Mouse (Mus musculus): ENCODE measurements at regions not wholly inside any gene's neighbourhood (a gene's known extent, or its start where the extent isn't known, plus 50 kb on each side); places are given as distances from the start of the nearest gene placed in this dataset.

- DNase-seq (ENCODE audit: low read depth): no peak
Observed at GRCm38 (mm10) chr9:61706263-61706755, 208.0 kb downstream of the Rplp1 start.

- no peak for DNase-seq (ENCODE audit: low read depth)
Observed at GRCm38 (mm10) chr9:61705586-61706233, 208.6 kb downstream of the Rplp1 start.

- DNase-seq (ENCODE audit: low read depth): no peak
Observed at GRCm38 (mm10) chr9:61703301-61703700, 211.0 kb downstream of the Rplp1 start.

DNA sequence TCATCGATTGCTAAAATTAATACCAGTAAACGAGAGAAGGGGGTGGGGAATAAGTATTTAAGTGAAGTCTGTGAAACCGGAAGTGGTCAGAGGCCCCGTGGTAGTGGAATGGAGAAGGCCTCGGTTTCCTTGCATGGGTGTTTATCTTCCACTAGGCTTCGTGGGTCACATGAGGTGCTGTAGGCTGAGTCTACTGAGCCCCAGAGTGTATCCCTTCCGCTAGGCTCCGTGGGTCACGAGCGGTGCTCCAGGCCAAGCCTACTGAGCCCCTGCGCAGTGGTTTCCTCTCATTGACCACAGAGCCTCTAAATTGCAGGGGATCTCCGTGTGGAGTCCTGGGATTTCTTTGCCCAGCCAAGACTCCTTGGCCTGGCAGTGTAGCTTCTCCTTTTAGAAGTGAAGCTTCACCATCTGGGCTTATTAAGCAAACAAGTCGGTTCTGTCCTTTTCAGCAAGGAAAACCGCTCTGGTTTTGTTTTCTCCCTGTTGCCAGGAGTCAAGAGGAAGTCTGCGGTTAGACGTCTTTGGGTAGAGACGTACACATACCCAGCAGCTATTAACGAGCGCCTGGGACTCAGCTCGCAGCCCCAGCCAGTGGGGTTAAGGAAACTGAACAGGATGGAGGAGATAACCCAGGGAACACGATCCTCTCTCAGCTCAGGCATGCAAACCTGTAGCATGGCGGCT is 211.9 kb downstream of the Rplp1 start:
- DNase-seq (ENCODE audit: low read depth): no peak

DNA sequence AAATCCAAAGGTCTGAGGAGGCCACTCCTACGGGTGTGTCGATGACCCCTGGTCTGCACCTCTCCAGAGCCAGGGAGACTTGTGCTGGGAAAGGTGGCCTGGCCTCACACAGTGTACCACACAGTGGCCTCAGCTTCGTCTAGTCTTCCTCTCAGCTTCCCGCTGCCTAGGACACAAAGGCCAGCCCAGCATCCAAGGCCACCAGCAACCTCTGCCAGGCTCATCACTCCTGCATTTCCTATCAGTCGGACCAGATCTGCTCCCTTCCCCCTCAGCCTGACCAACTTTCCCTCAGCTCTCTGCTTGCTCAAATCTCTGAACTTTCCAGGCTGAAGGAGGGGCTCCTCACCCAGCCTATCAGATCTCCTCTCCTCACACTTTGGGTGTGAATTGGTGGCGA is 213.8 kb downstream of the Rplp1 start:
- DNase-seq (ENCODE audit: low read depth): no peak

DNA sequence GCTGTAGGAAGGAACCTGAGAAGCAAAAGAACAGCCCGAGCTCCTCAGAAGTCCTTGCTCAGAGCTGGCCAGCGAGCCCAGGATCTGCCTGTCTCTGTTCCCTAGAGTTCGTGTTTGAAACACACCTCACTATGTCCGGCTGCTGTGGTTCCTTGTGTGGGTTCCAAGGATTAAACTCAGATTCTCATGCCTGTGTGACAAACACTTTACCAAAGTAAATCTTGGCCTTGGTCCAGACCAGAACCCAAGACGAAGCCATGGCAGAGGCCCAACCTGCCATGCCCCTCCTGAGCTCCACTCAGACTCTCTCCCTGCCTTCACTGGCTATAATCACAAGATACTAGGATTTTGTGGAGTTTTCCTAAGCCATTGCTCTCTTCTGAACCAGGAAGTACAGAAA is 214.7 kb downstream of the Rplp1 start:
- DNase-seq (ENCODE audit: low read depth): no peak

DNA sequence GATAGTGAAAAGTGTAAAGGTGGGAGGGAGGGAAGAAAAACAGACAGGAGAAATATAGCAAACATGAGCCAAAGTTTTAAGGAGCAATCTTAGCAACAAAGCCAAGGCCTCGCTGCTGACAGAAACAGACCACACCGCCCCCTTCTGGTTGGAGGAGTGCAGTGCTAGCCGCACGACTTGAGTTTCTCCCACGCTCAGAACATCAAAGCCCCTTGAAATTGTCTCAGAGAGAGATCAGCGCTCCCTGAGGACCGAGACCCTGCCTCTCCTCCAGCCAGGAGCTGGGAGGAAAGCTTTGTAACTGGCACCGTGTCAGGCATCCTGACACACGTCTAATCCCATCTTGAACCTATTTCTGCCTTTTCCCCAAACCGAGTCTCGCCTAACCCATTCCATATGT is 216.4 kb downstream of the Rplp1 start:
- peak; percentile 11 for DNase-seq (ENCODE audit: low read depth)

DNA sequence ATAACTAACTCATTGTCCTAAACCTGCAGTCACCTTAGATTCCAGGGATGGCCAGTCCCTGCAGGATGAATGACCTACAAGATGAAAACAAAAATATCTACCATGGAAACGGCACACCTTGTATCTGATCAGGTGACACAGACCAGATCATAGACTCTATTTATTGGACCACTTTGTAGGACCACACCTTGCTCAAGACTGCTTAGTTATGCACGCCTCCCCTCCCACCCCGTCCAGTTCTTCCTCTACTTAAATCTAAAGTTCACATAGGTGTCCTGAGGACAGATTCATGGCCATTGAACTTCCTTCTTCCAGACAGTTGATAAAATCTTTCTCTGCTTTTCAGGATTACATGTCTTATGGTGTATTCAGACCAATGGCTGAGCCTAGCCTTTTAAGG is 217.5 kb downstream of the Rplp1 start:
- DNase-seq (ENCODE audit: low read depth): no peak

GRCm38 (mm10) chr9:61695821-61696220 is 218.5 kb downstream of the Rplp1 start:
- no peak for DNase-seq (ENCODE audit: low read depth)

GRCm38 (mm10) chr9:61695381-61695791 is 219.0 kb downstream of the Rplp1 start:
- no peak for DNase-seq (ENCODE audit: low read depth)

DNA sequence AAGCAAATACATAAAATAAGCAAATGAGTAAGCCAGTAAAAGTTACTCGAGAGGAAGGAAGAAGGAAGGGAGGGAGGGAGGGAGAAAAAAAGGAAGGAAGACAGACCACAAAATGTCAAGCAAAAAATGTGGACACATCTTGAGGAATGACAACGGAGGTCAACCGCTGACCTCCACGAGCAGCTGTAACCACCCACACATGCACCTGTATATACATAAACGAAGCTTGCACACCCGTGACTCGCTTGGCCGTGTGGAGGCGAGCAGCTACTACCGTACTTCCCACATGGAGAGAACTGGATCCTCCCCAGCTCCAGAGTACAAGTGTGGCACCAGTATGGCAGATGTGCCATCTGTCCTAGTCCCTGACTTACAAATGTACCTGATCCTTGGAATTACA is 220.1 kb downstream of the Rplp1 start:
- no peak for DNase-seq (ENCODE audit: low read depth)

- no peak for DNase-seq (ENCODE audit: low read depth)
Observed at GRCm38 (mm10) chr9:61690786-61691185, 223.6 kb downstream of the Rplp1 start.

DNA sequence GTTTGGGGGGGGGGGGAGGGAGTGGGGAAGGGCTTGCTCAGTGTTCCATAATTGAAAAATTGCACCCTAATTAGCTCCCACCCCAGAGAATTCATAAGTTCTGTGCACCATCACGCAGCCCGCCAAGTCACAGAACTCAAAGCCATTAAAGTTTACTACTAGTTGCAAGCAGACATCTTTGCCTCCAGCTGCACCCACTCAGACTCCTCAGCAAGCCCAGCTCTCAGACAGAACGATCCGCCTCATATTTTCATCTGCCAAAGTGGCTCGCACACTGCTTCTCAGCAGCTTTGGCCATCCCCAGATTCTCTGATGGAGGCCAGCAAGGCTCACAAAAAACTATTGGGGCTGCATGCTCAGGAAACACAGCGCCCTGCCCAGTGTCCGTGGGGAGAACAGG is 224.4 kb downstream of the Rplp1 start:
- DNase-seq (ENCODE audit: low read depth): no peak

- DNase-seq (ENCODE audit: low read depth): no peak
Observed at GRCm38 (mm10) chr9:61689516-61689915, 224.8 kb downstream of the Rplp1 start.

GRCm38 (mm10) chr9:61683557-61683956 is 230.8 kb downstream of the Rplp1 start:
- DNase-seq (ENCODE audit: low read depth): no peak

DNA sequence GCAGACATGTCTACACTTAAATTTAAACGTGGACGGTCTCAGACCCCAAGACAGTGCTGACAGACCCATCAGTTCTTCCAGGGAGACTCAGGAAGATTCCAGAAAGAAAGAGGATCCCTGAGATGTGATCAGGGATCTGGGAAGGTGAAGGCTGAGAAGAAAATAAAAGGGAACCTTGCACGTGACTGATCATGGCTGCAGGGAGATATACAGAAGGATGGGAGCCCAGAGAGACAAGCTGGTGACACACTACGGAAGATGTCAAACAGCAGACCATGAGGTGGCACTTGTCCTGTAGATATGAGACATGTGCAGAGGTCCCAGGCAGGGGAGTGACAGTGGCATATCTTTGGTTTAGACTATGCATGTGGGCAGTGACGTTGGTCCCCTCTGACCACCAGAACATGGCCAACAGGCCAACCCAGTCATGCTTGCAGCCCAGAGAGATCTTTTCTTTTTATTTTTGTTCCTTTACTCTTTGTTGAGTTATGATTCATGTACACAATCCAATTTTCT is 231.5 kb downstream of the Rplp1 start:
- no peak for DNase-seq (ENCODE audit: low read depth)

DNA sequence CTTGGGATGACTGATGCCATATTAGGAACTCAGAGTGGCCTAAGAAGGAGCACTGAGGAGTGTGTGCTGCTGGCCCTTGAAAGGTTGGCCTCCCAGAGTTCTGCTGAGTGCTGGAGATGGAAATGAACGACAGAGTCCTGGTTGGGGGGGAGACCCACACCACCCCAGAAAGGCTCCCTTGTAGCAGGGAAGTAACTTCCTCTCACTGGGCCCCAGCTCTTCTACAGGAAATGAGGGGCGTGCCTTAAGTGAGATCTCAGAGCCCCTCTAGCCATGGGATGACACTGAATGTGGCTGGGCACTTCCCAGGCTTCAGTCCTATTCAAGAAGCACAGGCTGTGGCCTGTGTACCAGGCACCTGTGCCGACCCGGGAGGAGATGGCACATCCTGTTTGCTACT is 232.0 kb downstream of the Rplp1 start:
- DNase-seq (ENCODE audit: low read depth): no peak

GRCm38 (mm10) chr9:61681406-61681805 is 232.9 kb downstream of the Rplp1 start:
- DNase-seq (ENCODE audit: low read depth): no peak

- DNase-seq (ENCODE audit: low read depth): no peak
Observed at GRCm38 (mm10) chr9:61680911-61681311, 233.4 kb downstream of the Rplp1 start.

- DNase-seq (ENCODE audit: low read depth): no peak
Observed at GRCm38 (mm10) chr9:61679686-61680085, 234.7 kb downstream of the Rplp1 start.

DNA sequence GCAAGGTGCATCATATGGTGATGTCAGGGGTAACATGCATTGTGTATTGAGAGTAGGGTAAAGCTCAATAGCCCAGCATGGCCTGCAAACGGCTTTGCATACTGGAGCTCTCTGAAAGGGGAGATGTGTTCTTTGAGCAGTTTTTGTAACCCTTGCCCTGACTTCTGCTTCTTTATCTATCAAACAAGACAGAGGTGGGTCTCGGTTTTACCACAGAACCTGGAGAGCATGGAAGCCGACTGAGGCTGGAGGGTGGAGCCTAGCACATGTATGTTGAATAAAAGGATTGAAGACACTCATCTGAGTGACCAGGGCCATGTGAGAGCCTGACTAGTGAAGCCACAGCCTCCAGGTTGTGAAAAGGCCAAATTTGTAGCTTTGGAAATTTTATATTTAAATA is 236.7 kb downstream of the Rplp1 start:
- no peak for DNase-seq (ENCODE audit: low read depth)

GRCm38 (mm10) chr9:61677037-61677436 is 237.3 kb downstream of the Rplp1 start:
- no peak for DNase-seq (ENCODE audit: low read depth)

DNA sequence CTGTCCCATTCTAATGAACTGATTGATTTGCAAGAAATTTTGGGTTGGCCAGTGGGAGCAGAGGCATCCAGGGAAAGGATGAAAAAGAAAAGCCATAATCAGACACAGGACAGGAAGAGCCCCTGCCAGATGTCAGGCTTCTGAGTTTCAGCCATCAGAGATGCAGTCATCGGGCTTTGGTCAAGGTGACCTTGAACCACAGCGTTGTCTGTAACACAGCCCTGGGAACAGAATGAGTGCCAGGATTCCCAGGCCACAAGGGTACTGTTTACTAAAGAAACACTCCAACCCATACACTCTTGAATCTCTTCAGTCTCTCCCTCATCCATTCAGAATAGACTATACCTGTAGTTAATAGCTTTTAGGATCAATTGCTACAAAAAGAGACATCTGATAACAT is 239.0 kb downstream of the Rplp1 start:
- no peak for DNase-seq (ENCODE audit: low read depth)
